Mouse (Mus musculus) hindbrain, embryonic 11.5 days (tissue): ENCODE measurements around the gene Gm6268. TPM values are rescaled to one million over a fixed set of nuclear protein-coding genes. Genes with fewer than 3 reads are reported as not detected.

Experiments
- ATAC-seq: fragments of 200-750 bp; cut with Nextera tagmentation; 2 replicates; pipeline ENCODE4 v1.8.0; 2017; ENCODE audit warnings: mild to moderate bottlenecking, moderate TSS enrichment, moderate library complexity; ENCODE audit not compliant: low FRiP score
- DNase-seq: peaks from one replicate; pipeline ENCODE4 v3.0.0-alpha.2; 2015; ENCODE audit warnings: low spot score
- H3K27ac ChIP-seq: fragments of 300-500 bp; sonication (generic); 2 replicates; pipeline ENCODE4 v1.5.1; 2014; ENCODE audit warnings: mild to moderate bottlenecking, low read depth, low read length
- H3K27me3 ChIP-seq: fragments of 300-500 bp; sonication (generic); 2 replicates; pipeline ENCODE4 v1.6.1; 2014; ENCODE audit warnings: mild to moderate bottlenecking, low read length, moderate library complexity, mixed read lengths; ENCODE audit not compliant: control insufficient read depth, insufficient read depth
- H3K36me3 ChIP-seq: fragments of 300-500 bp; sonication (generic); 2 replicates; pipeline ENCODE4 v1.6.1; 2014; ENCODE audit warnings: mild to moderate bottlenecking, low read length, moderate library complexity, mixed read lengths; ENCODE audit not compliant: control insufficient read depth, insufficient read depth
- H3K4me1 ChIP-seq: fragments of 300-500 bp; sonication (generic); replicated peaks from 2 replicates; pipeline ENCODE4 v1.6.1; 2014; ENCODE audit warnings: low read length, mixed read lengths; ENCODE audit not compliant: control insufficient read depth, insufficient read depth
- H3K4me2 ChIP-seq: fragments of 300-500 bp; sonication (generic); replicated peaks from 2 replicates; pipeline ENCODE4 v1.6.1; 2014; ENCODE audit warnings: mild to moderate bottlenecking, low read depth, low read length
- H3K4me3 ChIP-seq: fragments of 300-500 bp; sonication (generic); 2 replicates; pipeline ENCODE4 v1.5.1; 2014; ENCODE audit warnings: low read depth, low read length
- H3K9ac ChIP-seq: fragments of 300-500 bp; sonication (generic); 2 replicates; pipeline ENCODE4 v1.6.1; 2014; ENCODE audit warnings: low read depth, low read length
- H3K9me3 ChIP-seq: fragments of 300-500 bp; sonication (generic); 2 replicates; pipeline ENCODE4 v1.6.1; 2016; ENCODE audit warnings: low read length; ENCODE audit not compliant: control insufficient read depth
- WGBS: fragments of 180-500 bp; shearing (Covaris S2); extraction: QIAGEN DNeasy Blood & Tissue Kit; methylation state at CpG from one replicate; pipeline ENCODE4 v1.1.7; 2014; 5-methylcytosine and 5-hydroxymethylcytosine counted together
- polyA plus RNA-seq: library from polyadenylated mRNA; unstranded; fragments of >200 nt; fragmentation: Nextera tagmentation; extraction: Ambion mirVana; gene quantifications from 2 replicates; pipeline ENCODE4 v1.2.1, GENCODE M21; 2014

Gm6268 gene
- polyA plus RNA-seq, result not detected in 2 replicates

- Histone ChIP-seq H3K4me1 (no peaks in the 10 kb centered on the region), H3K9ac (no peak within 1 kb of the TSS), H3K4me3 (no peak within 1 kb of the TSS), H3K27me3 (no peaks in the 10 kb centered on the region), H3K36me3 (no peaks in the 10 kb centered on the region), H3K4me2 (no peak within 1 kb of the TSS), H3K9me3 (no peaks in the 10 kb centered on the region), H3K27ac (no peak within 1 kb of the TSS)
- DNase-seq (no peak), ATAC-seq (no peak)
- WGBS, result 94% methylated on average over 13 of the region's 13 CpGs
These were observed at the start of gene Gm6268 for GRCm38 (mm10) chrX:36400980-36401379. Gene Gm6268, plus strand, starts transcription at chrX:36401280.

GRCm38 (mm10) chrX:36352446-36352845 lies 48.6 kb upstream of the Gm6268 start:
- peak; percentile 19 for DNase-seq
- Histone ChIP-seq H3K36me3 (no peaks in the 10 kb centered on the region), H3K9ac (no peak overlapping the region), H3K4me2 (no peak overlapping the region), H3K27ac (no peak overlapping the region), H3K9me3 (no peaks in the 10 kb centered on the region), H3K27me3 (no peaks in the 10 kb centered on the region), H3K4me1 (no peaks in the 10 kb centered on the region), H3K4me3 (no peak overlapping the region)
- 79% methylated on average over 3 of the region's 3 CpGs for WGBS
- ATAC-seq, result no peak

GRCm38 (mm10) chrX:36385340-36385739 lies 15.7 kb upstream of the Gm6268 start:
- Histone ChIP-seq H3K27ac (no peak overlapping the region), H3K9me3 (no peaks in the 10 kb centered on the region), H3K36me3 (no peaks in the 10 kb centered on the region), H3K4me1 (no peaks in the 10 kb centered on the region), H3K4me2 (no peak overlapping the region), H3K4me3 (no peak overlapping the region), H3K27me3 (no peaks in the 10 kb centered on the region), H3K9ac (no peak overlapping the region)
- ATAC-seq, result no peak
- no peak for DNase-seq

- no peak overlapping the region for H3K27ac ChIP-seq
- H3K4me3 ChIP-seq, result no peak overlapping the region
- H3K9me3 ChIP-seq, result no peaks in the 10 kb centered on the region
- 68% methylated on average over 3 of the region's 3 CpGs for WGBS
- no peak overlapping the region for H3K4me2 ChIP-seq
- no peak overlapping the region for H3K9ac ChIP-seq
- no peaks in the 10 kb centered on the region for H3K4me1 ChIP-seq
- no peaks in the 10 kb centered on the region for H3K27me3 ChIP-seq
- DNase-seq (no peak), ATAC-seq (no peak)
- no peaks in the 10 kb centered on the region for H3K36me3 ChIP-seq
These were observed 11.1 kb upstream of the Gm6268 start for GRCm38 (mm10) chrX:36389971-36390370.

- ATAC-seq (no peak), DNase-seq (no peak)
- H3K27ac ChIP-seq, result no peak overlapping the region
- no peaks in the 10 kb centered on the region for H3K36me3 ChIP-seq
- H3K4me2 ChIP-seq, result no peak overlapping the region
- H3K4me3 ChIP-seq, result no peak overlapping the region
- H3K9me3 ChIP-seq, result no peaks in the 10 kb centered on the region
- H3K9ac ChIP-seq, result no peak overlapping the region
- no peaks in the 10 kb centered on the region for H3K27me3 ChIP-seq
- 76% methylated on average over 2 of the region's 2 CpGs for WGBS
- H3K4me1 ChIP-seq, result no peaks in the 10 kb centered on the region
These were observed 10.6 kb upstream of the Gm6268 start for GRCm38 (mm10) chrX:36390503-36390902.

- Histone ChIP-seq H3K4me1 (no peaks in the 10 kb centered on the region), H3K4me2 (no peak overlapping the region), H3K36me3 (no peaks in the 10 kb centered on the region), H3K9ac (no peak overlapping the region), H3K27me3 (no peaks in the 10 kb centered on the region), H3K4me3 (no peak overlapping the region), H3K27ac (no peak overlapping the region), H3K9me3 (no peaks in the 10 kb centered on the region)
- DNase-seq, result no peak
- WGBS, result 81% methylated on average over 6 of the region's 6 CpGs
- ATAC-seq, result no peak
These were observed 8.4 kb upstream of the Gm6268 start for GRCm38 (mm10) chrX:36392672-36393071.

GRCm38 (mm10) chrX:36393279-36393678 lies 7.8 kb upstream of the Gm6268 start:
- no peak overlapping the region for H3K9ac ChIP-seq
- no peaks in the 10 kb centered on the region for H3K36me3 ChIP-seq
- WGBS, result 40% methylated on average over 6 of the region's 6 CpGs
- H3K4me2 ChIP-seq, result no peak overlapping the region
- no peaks in the 10 kb centered on the region for H3K4me1 ChIP-seq
- H3K27me3 ChIP-seq, result no peaks in the 10 kb centered on the region
- ATAC-seq (no peak), DNase-seq (peak; percentile 5)
- no peaks in the 10 kb centered on the region for H3K9me3 ChIP-seq
- no peak overlapping the region for H3K27ac ChIP-seq
- no peak overlapping the region for H3K4me3 ChIP-seq

- no peaks in the 10 kb centered on the region for H3K4me1 ChIP-seq
- H3K4me2 ChIP-seq, result no peak overlapping the region
- no peak overlapping the region for H3K9ac ChIP-seq
- no peak for DNase-seq
- no peaks in the 10 kb centered on the region for H3K27me3 ChIP-seq
- no peak for ATAC-seq
- no peaks in the 10 kb centered on the region for H3K36me3 ChIP-seq
- no peak overlapping the region for H3K4me3 ChIP-seq
- H3K27ac ChIP-seq, result no peak overlapping the region
- no peaks in the 10 kb centered on the region for H3K9me3 ChIP-seq
- 61% methylated on average over 6 of the region's 6 CpGs for WGBS
These were observed 1.2 kb downstream of the Gm6268 start for GRCm38 (mm10) chrX:36402316-36402715.

GRCm38 (mm10) chrX:36419153-36419552 lies 18.1 kb downstream of the Gm6268 start:
- H3K4me2 ChIP-seq, result no peak overlapping the region
- no peak for DNase-seq
- no peaks in the 10 kb centered on the region for H3K27me3 ChIP-seq
- no peak for ATAC-seq
- no peak overlapping the region for H3K27ac ChIP-seq
- WGBS, result 91% methylated on average over 3 of the region's 3 CpGs
- H3K4me1 ChIP-seq, result no peaks in the 10 kb centered on the region
- no peak overlapping the region for H3K9ac ChIP-seq
- H3K4me3 ChIP-seq, result no peak overlapping the region
- no peaks in the 10 kb centered on the region for H3K9me3 ChIP-seq
- H3K36me3 ChIP-seq, result no peaks in the 10 kb centered on the region
